Mouse (Mus musculus) intestine, embryonic 16.5 days (tissue): ENCODE results near the gene Lrpprc. TPM values are rescaled to one million over a fixed set of nuclear protein-coding genes. Genes with fewer than 3 reads are reported as not detected.
A peak's percentile ranks its signal among the peaks of the same experiment; 100 is the strongest.

ENCODE experiments used
- ATAC-seq: fragments of 200-750 bp; cut with Nextera tagmentation; 2 replicates; pipeline ENCODE4 v1.8.0; 2017; ENCODE audit warnings: moderate TSS enrichment, moderate library complexity
- H3K27ac ChIP-seq: fragments of 300-500 bp; sonication (generic); 2 replicates; pipeline ENCODE4 v1.5.1; 2014; ENCODE audit warnings: mild to moderate bottlenecking, low read length
- H3K27me3 ChIP-seq: fragments of 300-500 bp; sonication (generic); replicated peaks from 2 replicates; pipeline ENCODE4 v1.6.1; 2014; ENCODE audit warnings: low read length, control low read depth, mixed read lengths; ENCODE audit not compliant: control insufficient read depth, insufficient read depth
- H3K36me3 ChIP-seq: fragments of 300-500 bp; sonication (generic); 2 replicates; pipeline ENCODE4 v1.6.1; 2014; ENCODE audit warnings: low read length, control low read depth; ENCODE audit not compliant: control insufficient read depth, insufficient read depth
- H3K4me1 ChIP-seq: fragments of 300-500 bp; sonication (generic); 2 replicates; pipeline ENCODE4 v1.6.1; 2014; ENCODE audit warnings: low read length, control low read depth, mixed read lengths; ENCODE audit not compliant: control insufficient read depth, insufficient read depth
- H3K4me2 ChIP-seq: fragments of 300-500 bp; sonication (generic); 2 replicates; pipeline ENCODE4 v1.6.1; 2014; ENCODE audit warnings: low read depth, low read length, control low read depth
- H3K4me3 ChIP-seq: fragments of 300-500 bp; sonication (generic); 2 replicates; pipeline ENCODE4 v1.5.1; 2014; ENCODE audit warnings: mild to moderate bottlenecking, low read length
- H3K9ac ChIP-seq: fragments of 300-500 bp; sonication (generic); 2 replicates; pipeline ENCODE4 v1.6.1; 2014; ENCODE audit warnings: low read depth, low read length
- H3K9me3 ChIP-seq: fragments of 300-500 bp; sonication (generic); 2 replicates; pipeline ENCODE4 v1.6.1; 2016; ENCODE audit warnings: low read length, control low read depth; ENCODE audit not compliant: control insufficient read depth
- WGBS: fragments of 180-500 bp; shearing (Covaris S2); extraction: QIAGEN DNeasy Blood & Tissue Kit; methylation state at CpG from one replicate; pipeline ENCODE4 v1.1.7; 2014; 5-methylcytosine and 5-hydroxymethylcytosine counted together
- polyA plus RNA-seq: library from polyadenylated mRNA; unstranded; fragments of >200 nt; fragmentation: Nextera tagmentation; extraction: Ambion mirVana; gene quantifications from 2 replicates; pipeline ENCODE4 v1.2.1, GENCODE M21; 2015

Gene Lrpprc
- polyA plus RNA-seq, 1 experiment from 2014 or later, result 54.5 TPM

GRCm38 (mm10) chr17:84688834-84689233, 101.8 kb downstream of the Lrpprc start:
- peak; percentile 31; the same call in 1 of the 2 replicates for ATAC-seq
- WGBS, result 88% methylated on average over 11 of the region's 11 CpGs

DNA sequence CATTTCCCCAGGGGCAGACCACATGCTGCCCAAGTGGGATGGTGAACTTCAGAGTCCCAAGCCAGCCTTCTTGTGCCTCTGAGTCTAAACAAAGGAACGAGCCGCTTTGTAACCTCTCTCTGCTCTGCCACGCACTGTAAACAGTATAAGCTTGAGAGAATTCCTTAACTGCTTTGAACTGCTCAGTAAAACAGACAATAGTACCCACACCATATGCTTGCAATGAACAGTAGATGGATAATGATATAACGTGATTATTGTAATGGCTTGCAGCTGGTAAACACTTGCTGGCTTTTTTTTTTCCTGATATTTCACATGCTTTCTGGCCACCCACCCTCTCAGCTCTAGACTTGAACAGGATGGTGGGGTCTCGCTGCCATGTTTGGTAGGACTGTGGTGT, 102.6 kb downstream of the Lrpprc start:
- Histone ChIP-seq H3K27ac (no peak overlapping the region), H3K9me3 (no peaks in the 10 kb centered on the region), H3K9ac (no peak overlapping the region), H3K4me2 (no peak overlapping the region), H3K27me3 (no peaks in the 10 kb centered on the region), H3K4me3 (no peak overlapping the region), H3K4me1 (peaks cover 14% of the 10 kb centered on the region), H3K36me3 (no peaks in the 10 kb centered on the region)
- no peak for ATAC-seq
- 49% methylated on average over 5 of the region's 5 CpGs for WGBS

More at GRCm38 (mm10) chr17:84688834-84689233, 101.8 kb downstream of the Lrpprc start:
- no peaks in the 10 kb centered on the region for H3K27me3 ChIP-seq
- H3K4me3 ChIP-seq, result no peak overlapping the region
- no peaks in the 10 kb centered on the region for H3K36me3 ChIP-seq
- no peak overlapping the region for H3K27ac ChIP-seq
- H3K4me1 ChIP-seq, result peaks cover 8% of the 10 kb centered on the region; the same call in 1 of the 2 replicates
- no peak overlapping the region for H3K4me2 ChIP-seq
- H3K9me3 ChIP-seq, result no peaks in the 10 kb centered on the region
- H3K9ac ChIP-seq, result no peak overlapping the region

- Histone ChIP-seq H3K4me3 (no peak overlapping the region), H3K9me3 (no peaks in the 10 kb centered on the region), H3K36me3 (no peaks in the 10 kb centered on the region), H3K27me3 (no peaks in the 10 kb centered on the region), H3K4me2 (no peak overlapping the region), H3K4me1 (peaks cover 19% of the 10 kb centered on the region), H3K27ac (no peak overlapping the region), H3K9ac (no peak overlapping the region)
- WGBS, result 80% methylated on average over 4 of the region's 4 CpGs
- no peak for ATAC-seq
Observed at GRCm38 (mm10) chr17:84685286-84685685, 105.3 kb downstream of the Lrpprc start.

GRCm38 (mm10) chr17:84684284-84684683, 106.3 kb downstream of the Lrpprc start:
- H3K9me3 ChIP-seq, result no peaks in the 10 kb centered on the region
- H3K27me3 ChIP-seq, result no peaks in the 10 kb centered on the region
- 42% methylated on average over 6 of the region's 6 CpGs for WGBS
- H3K4me1 ChIP-seq, result peaks cover 19% of the 10 kb centered on the region
- ATAC-seq, result no peak
- no peak overlapping the region for H3K4me3 ChIP-seq
- no peak overlapping the region for H3K4me2 ChIP-seq
- H3K27ac ChIP-seq, result no peak overlapping the region
- no peaks in the 10 kb centered on the region for H3K36me3 ChIP-seq
- H3K9ac ChIP-seq, result no peak overlapping the region

DNA sequence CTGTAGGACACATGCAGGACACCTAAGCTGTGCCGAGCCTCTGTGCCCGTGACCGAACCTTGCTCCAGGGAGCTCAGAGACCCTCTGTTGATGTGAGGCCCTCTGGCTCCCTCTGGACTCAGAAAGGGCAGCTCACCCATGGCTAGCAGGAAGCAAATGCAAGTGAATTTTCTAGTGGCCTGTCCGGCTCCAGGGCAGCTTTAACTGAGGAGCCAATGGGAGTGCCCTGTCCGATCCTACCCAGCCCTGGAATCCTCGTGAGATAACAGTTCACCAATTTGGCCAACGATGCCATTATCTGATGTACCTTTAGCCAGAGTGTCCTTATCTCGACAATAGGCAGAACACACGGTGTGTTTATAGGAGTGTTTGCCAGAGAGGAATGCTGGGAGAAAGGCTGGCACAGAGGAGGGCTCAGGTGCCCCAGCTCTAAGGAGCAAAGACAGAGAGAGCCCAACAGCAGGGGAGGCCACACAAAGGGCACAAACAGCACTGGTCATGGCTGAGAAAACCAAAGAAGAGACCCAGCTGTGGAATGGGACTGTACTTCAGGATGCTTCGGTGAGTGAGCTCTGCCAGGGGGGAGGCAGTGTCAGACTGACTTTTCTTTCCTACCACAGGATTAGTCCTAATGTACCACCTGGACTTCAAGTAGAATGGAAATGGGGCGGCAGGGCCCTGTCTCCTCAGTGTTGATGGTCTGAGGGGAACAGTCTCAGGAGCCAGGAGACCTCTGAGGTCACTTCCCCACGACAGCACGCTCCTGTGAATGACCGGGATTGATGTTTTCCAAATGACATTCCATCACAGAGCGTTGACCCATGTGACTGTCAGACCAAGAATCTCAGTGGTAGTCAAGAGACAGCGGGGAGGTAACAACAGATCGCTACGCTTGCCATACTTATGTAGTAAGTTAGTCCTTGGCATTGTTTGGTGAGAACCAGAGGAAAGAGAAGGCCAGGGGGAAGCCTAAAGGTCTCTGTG, 107.6 kb downstream of the Lrpprc start, which contains the start of gene Abcg5:
TSS of gene Abcg5 (minus strand) at position 278 of the 984 bp plus-strand sequence.
- WGBS, result 69% methylated on average over 18 of the region's 18 CpGs
- no peak within 1 kb of the TSS; the same call in 1 of the 2 replicates for H3K4me2 ChIP-seq
- H3K36me3 ChIP-seq, result no peaks in the 10 kb centered on the region
- no peak within 1 kb of the TSS for H3K4me3 ChIP-seq
- H3K4me1 ChIP-seq, result peaks cover 14% of the 10 kb centered on the region
- no peak within 1 kb of the TSS for H3K27ac ChIP-seq
- peak; percentile 67 for ATAC-seq
- no peaks in the 10 kb centered on the region for H3K9me3 ChIP-seq
- no peak within 1 kb of the TSS for H3K9ac ChIP-seq
- no peaks in the 10 kb centered on the region for H3K27me3 ChIP-seq

GRCm38 (mm10) chr17:84681670-84682069, 108.9 kb downstream of the Lrpprc start:
- Histone ChIP-seq H3K27ac (no peak overlapping the region), H3K9ac (no peak overlapping the region), H3K4me2 (no peak overlapping the region), H3K4me1 (peaks cover 14% of the 10 kb centered on the region), H3K9me3 (no peaks in the 10 kb centered on the region), H3K36me3 (no peaks in the 10 kb centered on the region), H3K4me3 (no peak overlapping the region), H3K27me3 (no peaks in the 10 kb centered on the region)
- WGBS, result 86% methylated on average over 3 of the region's 3 CpGs
- no peak for ATAC-seq

- Histone ChIP-seq H3K4me3 (no peak overlapping the region), H3K27me3 (no peaks in the 10 kb centered on the region), H3K4me1 (peaks cover 8% of the 10 kb centered on the region), H3K4me2 (no peak overlapping the region), H3K36me3 (no peaks in the 10 kb centered on the region), H3K27ac (no peak overlapping the region), H3K9ac (no peak overlapping the region), H3K9me3 (no peaks in the 10 kb centered on the region)
- 80% methylated on average over 11 of the region's 11 CpGs for WGBS
- ATAC-seq, result no peak
Observed at GRCm38 (mm10) chr17:84677595-84677994, 113.0 kb downstream of the Lrpprc start.

- Histone ChIP-seq H3K9ac (peak within 1 kb of the TSS; percentile 34), H3K36me3 (no peaks in the 10 kb centered on the region), H3K4me3 (peak within 1 kb of the TSS; percentile 37), H3K9me3 (no peaks in the 10 kb centered on the region), H3K27me3 (no peaks in the 10 kb centered on the region), H3K27ac (no peak within 1 kb of the TSS), H3K4me2 (peak within 1 kb of the TSS; percentile 61), H3K4me1 (peaks cover 12% of the 10 kb centered on the region)
- 2% methylated on average over 24 of the region's 24 CpGs for WGBS
- ATAC-seq, result no peak
Observed at GRCm38 (mm10) chr17:84675951-84676366, 114.6 kb downstream of the Lrpprc start, which contains the start of gene Abcg8. Gene Abcg8 (plus strand): TSS chr17:84676302.

- Histone ChIP-seq H3K4me1 (peaks cover 12% of the 10 kb centered on the region), H3K9me3 (no peaks in the 10 kb centered on the region), H3K27ac (no peak overlapping the region), H3K4me2 (no peak overlapping the region), H3K9ac (no peak overlapping the region), H3K36me3 (no peaks in the 10 kb centered on the region), H3K27me3 (no peaks in the 10 kb centered on the region), H3K4me3 (no peak overlapping the region)
- no peak for ATAC-seq
- WGBS, result 65% methylated on average over 4 of the region's 4 CpGs
Observed at GRCm38 (mm10) chr17:84675204-84675603, 115.4 kb downstream of the Lrpprc start.
